ENCODE assay signal across 22 mouse cellular contexts in genomic region chr4:72193276-72193675, GRCm38 (mm10). TPM values are rescaled to one million over a fixed set of nuclear protein-coding genes. Genes with fewer than 3 reads are reported as not detected.
DNase-seq lines count a peak whose midpoint lies in the region; ATAC-seq lines count a peak whose summit lies in the region.
"Had no signal": no experiment of that assay in that cellular context is flagged by ENCODE, and none has a peak within 500 bp of the region (broad histone marks: within the 10 kb centered on the region; RNA-seq: fewer than 3 reads in every experiment).

No protein-coding gene starts in this region.

- H3K4me3 ChIP-seq in heart, embryonic 13.5 days: no peak overlapping the region
- H3K4me3 ChIP-seq in liver, embryonic 11.5 days (ENCODE audit: low read depth, low read length): no peak overlapping the region
- H3K4me3 ChIP-seq in liver, embryonic 12.5 days: no peak overlapping the region
- H3K4me3 ChIP-seq: embryonic facial prominence, embryonic 15.5 days; erythroblast, embryonic 14.5 days; forebrain, embryonic 10.5 days; hindbrain, embryonic 12.5 days had no signal

- no peak overlapping the region for H3K9ac ChIP-seq in heart, embryonic 13.5 days
- no peak overlapping the region for H3K9ac ChIP-seq in liver, embryonic 11.5 days (ENCODE audit: low read depth, low read length)
- no peak overlapping the region for H3K9ac ChIP-seq in liver, embryonic 12.5 days
- H3K9ac ChIP-seq: embryonic facial prominence, embryonic 15.5 days; hindbrain, embryonic 12.5 days had no signal

- H3K36me3 ChIP-seq in heart, embryonic 13.5 days: peaks cover 11% of the 10 kb centered on the region
- H3K36me3 ChIP-seq in liver, embryonic 11.5 days (ENCODE audit: control insufficient read depth, insufficient read depth, low read length): no peaks in the 10 kb centered on the region; the same call in 1 of the 2 replicates
- H3K36me3 ChIP-seq in liver, embryonic 12.5 days: peaks cover 39% of the 10 kb centered on the region

- H3K4me2 ChIP-seq in heart, embryonic 13.5 days: no peak overlapping the region
- no peak overlapping the region for H3K4me2 ChIP-seq in liver, embryonic 11.5 days
- H3K4me2 ChIP-seq in liver, embryonic 12.5 days: no peak overlapping the region
- H3K4me2 ChIP-seq: embryonic facial prominence, embryonic 15.5 days; hindbrain, embryonic 12.5 days had no signal

- 28% methylated on average over 1 of the region's 1 CpGs for whole genome bisulfite sequencing in heart, embryonic 13.5 days
- WGBS in liver, embryonic 11.5 days: 60% methylated on average over 1 of the region's 1 CpGs
- WGBS in liver, embryonic 12.5 days (ENCODE audit: insufficient replicate concordance): 48% methylated on average over 1 of the region's 1 CpGs

- H3K27ac ChIP-seq in heart, embryonic 13.5 days (replicated peaks): no peak overlapping the region
- no peak overlapping the region for H3K27ac ChIP-seq in liver, embryonic 11.5 days (ENCODE audit: low read depth, low read length)
- H3K27ac ChIP-seq in liver, embryonic 12.5 days: no peak overlapping the region
- H3K27ac ChIP-seq: embryonic facial prominence, embryonic 15.5 days; forebrain, embryonic 10.5 days; hindbrain, embryonic 12.5 days had no signal

- H3K9me3 ChIP-seq in heart, embryonic 13.5 days: no peaks in the 10 kb centered on the region
- H3K9me3 ChIP-seq in liver, embryonic 11.5 days (ENCODE audit: control insufficient read depth, low read length): no peaks in the 10 kb centered on the region
- no peaks in the 10 kb centered on the region for H3K9me3 ChIP-seq in liver, embryonic 12.5 days (replicated peaks)
- H3K9me3 ChIP-seq: embryonic facial prominence, embryonic 15.5 days; forebrain, embryonic 10.5 days; hindbrain, embryonic 12.5 days had no signal

- no peak for DNase-seq in heart, adult 11 months
- DNase-seq in liver, embryonic 11.5 days (ENCODE audit: low spot score): no peak
- no peak for DNase-seq in liver
- no peak for DNase-seq in retina, embryonic 14.5 days (ENCODE audit: low spot score)
- DNase-seq in kidney, adult 8-10 months: no peak
- DNase-seq: adrenal gland, adult 2 months; adrenal gland, postnatal 25 days; cerebellum, adult 2 months; cerebellum, postnatal 10 days; embryo, embryonic 11 days had no signal

- peaks cover 51% of the 10 kb centered on the region for H3K4me1 ChIP-seq in heart, embryonic 13.5 days
- peaks cover 15% of the 10 kb centered on the region for H3K4me1 ChIP-seq in liver, embryonic 11.5 days (replicated peaks; ENCODE audit: control insufficient read depth, insufficient read depth, low read length)
- H3K4me1 ChIP-seq in liver, embryonic 12.5 days: peaks cover 47% of the 10 kb centered on the region

- 0 out of 2 replicates have a peak, but pooled peaks have one; percentile 31 for ATAC-seq in heart, embryonic 13.5 days (ENCODE audit: extremely low read depth, insufficient number of reproducible peaks, low FRiP score, low TSS enrichment)
- ATAC-seq in liver, embryonic 11.5 days (replicated peaks; ENCODE audit: low FRiP score): peak; percentile 66
- ATAC-seq in liver, embryonic 12.5 days: peak; percentile 46; the same call in 1 of the 2 replicates
- peak; percentile 38 for ATAC-seq in megakaryocyte progenitor cell, adult 5-6 weeks (replicated peaks; ENCODE audit: poor library complexity)
- ATAC-seq: forebrain, embryonic 14.5 days; hindbrain, embryonic 16.5 days; inflammation-experienced regulatory T-cells, adult 6 months; intestine, postnatal 0 days had no signal

- peaks cover 92% of the 10 kb centered on the region for H3K27me3 ChIP-seq in heart, embryonic 13.5 days (replicated peaks)
- H3K27me3 ChIP-seq in liver, embryonic 11.5 days (replicated peaks; ENCODE audit: control insufficient read depth, insufficient read depth, low read length): no peaks in the 10 kb centered on the region
- H3K27me3 ChIP-seq in liver, embryonic 12.5 days (replicated peaks): no peaks in the 10 kb centered on the region
- H3K27me3 ChIP-seq: CH12.LX; embryonic facial prominence, embryonic 15.5 days; hindbrain, embryonic 12.5 days had no signal

RNA-seq across cellular contexts. Expression of gene Tle1, which starts 7.4 kb away (rescaled TPM):
- 5.9 and 6.6 TPM in 2 replicates for polyA plus RNA-seq in heart, embryonic 13.5 days (2015; fragmentation: Nextera tagmentation; extraction: Ambion mirVana)
- polyA plus RNA-seq in liver, embryonic 11.5 days (2014; fragmentation: Nextera tagmentation; extraction: Ambion mirVana): 17.0 and 18.2 TPM in 2 replicates
- 15.1 and 15.4 TPM in 2 replicates for polyA plus RNA-seq in liver, embryonic 12.5 days (2016; fragmentation: Nextera tagmentation; extraction: Ambion mirVana)
- total RNA-seq in megakaryocyte progenitor cell, adult 5-6 weeks (2015): 6.0 and 7.3 TPM in 2 replicates
- 9.2 and 18.9 TPM in 2 replicates for total RNA-seq in megakaryocyte progenitor cell, adult 5-6 weeks (2017)
- total RNA-seq: CH12.LX had no signal
